Mouse (Mus musculus) bone marrow, adult 2 months (tissue): ENCODE data around the gene Pla2g7.

Experiments used
- CTCF ChIP-seq: fragments of 200-500 bp; IDR thresholded peaks from 2 replicates; pipeline ENCODE4 v1.5.1; 2011; ENCODE audit warnings: low read length, control low read depth; ENCODE audit not compliant: control insufficient read depth, insufficient read depth
- POLR2A ChIP-seq: fragments of 200-500 bp; IDR thresholded peaks from 2 replicates; pipeline ENCODE4 v1.6.1; 2011; ENCODE audit warnings: low read depth, mild to moderate bottlenecking, control low read depth, low read length, borderline replicate concordance; ENCODE audit not compliant: control insufficient read depth

DNA sequence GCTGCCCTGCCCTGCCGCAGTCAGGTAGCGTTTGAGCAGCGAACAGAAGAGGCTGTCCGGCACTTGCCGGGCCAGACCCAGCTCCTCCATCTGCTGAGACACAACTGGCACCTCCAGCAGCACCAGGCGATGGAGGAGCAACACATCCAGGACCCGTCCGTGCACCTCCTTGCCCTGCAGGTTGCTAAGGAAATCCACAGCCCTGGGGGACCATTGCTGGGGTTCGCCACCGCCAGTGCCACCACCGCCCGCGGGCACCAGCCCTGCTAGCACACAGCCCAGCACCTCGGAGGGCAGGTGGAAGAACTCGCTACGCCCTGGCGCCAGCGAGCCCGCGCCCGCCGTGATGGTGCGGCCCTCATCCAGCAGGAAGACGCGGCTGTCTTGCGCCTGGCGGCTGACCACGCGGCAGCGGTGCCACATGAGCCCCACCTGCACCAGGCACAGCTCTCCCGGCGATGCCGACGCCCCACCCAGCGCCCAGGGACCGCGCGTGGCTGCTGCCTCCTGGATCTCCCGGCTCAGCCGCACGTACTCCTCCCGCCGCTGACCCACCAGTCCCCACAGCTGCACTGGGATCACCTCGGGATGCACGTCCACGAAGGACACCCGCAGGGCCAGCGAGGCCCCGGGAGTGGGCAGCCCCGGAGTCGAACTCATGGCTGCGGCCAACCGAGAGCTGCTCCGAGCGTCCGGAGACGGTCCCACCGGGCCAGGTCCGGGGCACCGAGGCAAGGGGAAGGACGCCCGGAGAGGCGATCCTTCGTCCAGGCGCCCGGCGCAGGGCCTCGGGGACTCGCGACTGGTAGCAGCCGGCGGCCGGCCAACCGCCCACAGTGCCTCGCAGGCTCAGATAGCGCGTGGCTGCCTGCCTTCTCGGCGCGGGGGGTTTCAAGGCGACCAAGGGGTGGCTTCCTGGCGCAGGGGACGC, 61.9 kb downstream of the Pla2g7 start, which contains the start of gene Tdrd6:
- TF ChIP-seq CTCF (no peak), POLR2A (no peak)
